Mouse (Mus musculus) limb, embryonic 14.5 days (tissue): Measurements from ENCODE around the gene Sdf4. TPM values are rescaled to one million over a fixed set of nuclear protein-coding genes. Genes with fewer than 3 reads are reported as not detected.

Experiments
- ATAC-seq: fragments of 200-750 bp; cut with Nextera tagmentation; 2 replicates; pipeline ENCODE4 v1.8.0; 2017; ENCODE audit warnings: low read depth, moderate number of reproducible peaks, moderate TSS enrichment; ENCODE audit not compliant: low FRiP score
- DNase-seq: peaks from one replicate; pipeline ENCODE4 v3.0.0-alpha.2; 2015; ENCODE audit warnings: low spot score
- H3K27ac ChIP-seq: fragments of 300-500 bp; sonication (generic); replicated peaks from 2 replicates; pipeline ENCODE4 v1.5.1; 2014; ENCODE audit warnings: low read depth, mild to moderate bottlenecking, low read length, moderate library complexity, mixed read lengths
- H3K27me3 ChIP-seq: fragments of 300-500 bp; sonication (generic); 2 replicates; pipeline ENCODE4 v1.6.1; 2014; ENCODE audit warnings: low read length, mixed read lengths; ENCODE audit not compliant: control insufficient read depth, insufficient read depth
- H3K36me3 ChIP-seq: fragments of 300-500 bp; sonication (generic); 2 replicates; pipeline ENCODE4 v1.6.1; 2014; ENCODE audit warnings: mild to moderate bottlenecking, low read length, moderate library complexity, mixed read lengths; ENCODE audit not compliant: control insufficient read depth, insufficient read depth
- H3K4me1 ChIP-seq: fragments of 300-500 bp; sonication (generic); 2 replicates; pipeline ENCODE4 v1.6.1; 2014; ENCODE audit warnings: antibody characterized with exemption, low read length, mixed read lengths; ENCODE audit not compliant: control insufficient read depth, insufficient read depth
- H3K4me2 ChIP-seq: fragments of 300-500 bp; sonication (generic); replicated peaks from 2 replicates; pipeline ENCODE4 v1.6.1; 2014; ENCODE audit warnings: low read depth, mild to moderate bottlenecking, low read length, moderate library complexity; ENCODE audit not compliant: severe bottlenecking
- H3K4me3 ChIP-seq: fragments of 300-500 bp; sonication (generic); replicated peaks from 2 replicates; pipeline ENCODE4 v1.5.1; 2014; ENCODE audit warnings: low read length
- H3K9ac ChIP-seq: fragments of 300-500 bp; sonication (generic); 2 replicates; pipeline ENCODE4 v1.6.1; 2014; ENCODE audit warnings: mild to moderate bottlenecking, low read depth, low read length, moderate library complexity; ENCODE audit not compliant: severe bottlenecking
- H3K9me3 ChIP-seq: fragments of 300-500 bp; sonication (generic); 2 replicates; pipeline ENCODE4 v1.6.1; 2016; ENCODE audit warnings: low read length; ENCODE audit not compliant: control insufficient read depth
- POLR2A ChIP-seq: fragments of 200-500 bp; IDR thresholded peaks from 2 replicates; pipeline ENCODE4 v1.8.0; 2012; ENCODE audit warnings: inconsistent platforms, mild to moderate bottlenecking, moderate library complexity, borderline replicate concordance; ENCODE audit not compliant: insufficient read depth, insufficient read length; ENCODE audit errors: extremely low read depth
- WGBS: fragments of 180-500 bp; shearing (Covaris S2); extraction: QIAGEN DNeasy Blood & Tissue Kit; methylation state at CpG from one replicate; pipeline ENCODE4 v1.1.7; 2014; 5-methylcytosine and 5-hydroxymethylcytosine counted together
- polyA plus RNA-seq, 2 experiments: library from polyadenylated mRNA; depleted of rRNA in 1 of 2; stranded (reverse) in 1 of 2; unstranded in 1 of 2; fragments of >200 nt; fragmentation: Nextera tagmentation in 1 of 2; extraction: Ambion mirVana in 1 of 2; gene quantifications; 2 replicates each; pipeline versions ENCODE4 v1.2.1 to v1.2.3; 2012 to 2014

The Sdf4 gene
- polyA plus RNA-seq, 2 experiments: 74.5 to 171 TPM

GRCm38 (mm10) chr4:156023520-156023919 lies 30.8 kb downstream of the Sdf4 start:
- no peak overlapping the region for H3K4me3 ChIP-seq
- no peak overlapping the region for H3K27ac ChIP-seq
- no peak overlapping the region for H3K4me2 ChIP-seq
- peaks cover 7% of the 10 kb centered on the region for H3K4me1 ChIP-seq
- 78% methylated on average over 9 of the region's 9 CpGs for WGBS
- no peak overlapping the region for H3K9ac ChIP-seq
- H3K27me3 ChIP-seq: no peaks in the 10 kb centered on the region
- peaks cover 13% of the 10 kb centered on the region for H3K36me3 ChIP-seq
- H3K9me3 ChIP-seq: no peaks in the 10 kb centered on the region
- no peak for TF ChIP-seq POLR2A
- DNase-seq (no peak), ATAC-seq (no peak)

GRCm38 (mm10) chr4:156024184-156024583 lies 31.5 kb downstream of the Sdf4 start:
- Histone ChIP-seq H3K27ac (no peak overlapping the region), H3K27me3 (no peaks in the 10 kb centered on the region), H3K4me1 (peaks cover 7% of the 10 kb centered on the region), H3K4me2 (no peak overlapping the region), H3K9me3 (no peaks in the 10 kb centered on the region), H3K9ac (no peak overlapping the region), H3K4me3 (no peak overlapping the region), H3K36me3 (peaks cover 13% of the 10 kb centered on the region)
- WGBS: 91% methylated on average over 7 of the region's 7 CpGs
- ATAC-seq (no peak), DNase-seq (no peak)
- no peak for TF ChIP-seq POLR2A

GRCm38 (mm10) chr4:156026013-156026412 lies 33.3 kb downstream of the Sdf4 start, which contains the start of gene Tnfrsf18:
Gene Tnfrsf18 (plus strand): TSS chr4:156026164.
- Histone ChIP-seq H3K27ac (no peak within 1 kb of the TSS), H3K27me3 (no peaks in the 10 kb centered on the region), H3K36me3 (peaks cover 13% of the 10 kb centered on the region), H3K4me1 (peaks cover 13% of the 10 kb centered on the region), H3K4me2 (no peak within 1 kb of the TSS), H3K4me3 (no peak within 1 kb of the TSS), H3K9me3 (no peaks in the 10 kb centered on the region), H3K9ac (no peak within 1 kb of the TSS; the same call in 1 of the 2 replicates)
- no peak for ATAC-seq
- peak; percentile 15 for DNase-seq
- 55% methylated on average over 4 of the region's 4 CpGs for WGBS
- TF ChIP-seq POLR2A: no peak

- Histone ChIP-seq H3K9ac (no peak overlapping the region), H3K9me3 (no peaks in the 10 kb centered on the region), H3K27ac (no peak overlapping the region), H3K4me2 (no peak overlapping the region), H3K4me3 (no peak overlapping the region), H3K36me3 (peaks cover 9% of the 10 kb centered on the region), H3K27me3 (no peaks in the 10 kb centered on the region), H3K4me1 (peaks cover 25% of the 10 kb centered on the region)
- no peak for ATAC-seq
- WGBS: 94% methylated on average over 7 of the region's 7 CpGs
- DNase-seq: no peak
- no peak for TF ChIP-seq POLR2A
Measured at GRCm38 (mm10) chr4:156028580-156028979, 35.9 kb downstream of the Sdf4 start.

- TF ChIP-seq POLR2A: no peak
- ATAC-seq (no peak), DNase-seq (no peak)
- Histone ChIP-seq H3K9ac (peak overlapping the region; percentile 62), H3K4me2 (peak overlapping the region; percentile 80), H3K4me1 (peaks cover 25% of the 10 kb centered on the region), H3K4me3 (peak overlapping the region; percentile 51), H3K9me3 (no peaks in the 10 kb centered on the region), H3K27me3 (peaks cover 18% of the 10 kb centered on the region), H3K27ac (no peak overlapping the region; the same call in 1 of the 2 replicates), H3K36me3 (peaks cover 9% of the 10 kb centered on the region)
- 66% methylated on average over 9 of the region's 9 CpGs for WGBS
Measured at GRCm38 (mm10) chr4:156030651-156031118, 38.0 kb downstream of the Sdf4 start.

GRCm38 (mm10) chr4:156031255-156031592 lies 38.6 kb downstream of the Sdf4 start:
- peaks cover 20% of the 10 kb centered on the region for H3K4me1 ChIP-seq
- H3K27ac ChIP-seq: peak overlapping the region; percentile 89
- H3K36me3 ChIP-seq: peaks cover 9% of the 10 kb centered on the region
- TF ChIP-seq POLR2A: no peak
- H3K27me3 ChIP-seq: peaks cover 24% of the 10 kb centered on the region
- 6% methylated on average over 7 of the region's 7 CpGs for WGBS
- DNase-seq (no peak), ATAC-seq (peak; percentile 34; the same call in 1 of the 2 replicates)
- no peaks in the 10 kb centered on the region for H3K9me3 ChIP-seq
- H3K9ac ChIP-seq: peak overlapping the region; percentile 62
- H3K4me2 ChIP-seq: peak overlapping the region; percentile 80
- H3K4me3 ChIP-seq: peak overlapping the region; percentile 51
